Mouse (Mus musculus) E14TG2a.4 (cell line): ENCODE results near the gene Tex52.

Experiments used
- CTCF ChIP-seq: conservative IDR thresholded peaks from 2 replicates; pipeline ENCODE4 v1.5.1; 2014; ENCODE audit warnings: low read length
- NANOG ChIP-seq: IDR thresholded peaks from 2 replicates; pipeline ENCODE4 v1.6.1; 2014; ENCODE audit warnings: borderline replicate concordance, low read length, mixed read lengths

- TF ChIP-seq CTCF (peak; percentile 94), NANOG (no peak)
These were observed 40.7 kb upstream of the Tex52 start for GRCm38 (mm10) chr6:128334397-128335124.
